Mouse (Mus musculus): Measurements from ENCODE around the gene Mrps2. TPM values are rescaled to one million over a fixed set of nuclear protein-coding genes. Genes with fewer than 3 reads are reported as not detected.

The Mrps2 gene
- 23.6 and 40.5 TPM in 2 replicates for polyA plus RNA-seq (2015; fragmentation: Nextera tagmentation; extraction: Ambion mirVana)

DNA sequence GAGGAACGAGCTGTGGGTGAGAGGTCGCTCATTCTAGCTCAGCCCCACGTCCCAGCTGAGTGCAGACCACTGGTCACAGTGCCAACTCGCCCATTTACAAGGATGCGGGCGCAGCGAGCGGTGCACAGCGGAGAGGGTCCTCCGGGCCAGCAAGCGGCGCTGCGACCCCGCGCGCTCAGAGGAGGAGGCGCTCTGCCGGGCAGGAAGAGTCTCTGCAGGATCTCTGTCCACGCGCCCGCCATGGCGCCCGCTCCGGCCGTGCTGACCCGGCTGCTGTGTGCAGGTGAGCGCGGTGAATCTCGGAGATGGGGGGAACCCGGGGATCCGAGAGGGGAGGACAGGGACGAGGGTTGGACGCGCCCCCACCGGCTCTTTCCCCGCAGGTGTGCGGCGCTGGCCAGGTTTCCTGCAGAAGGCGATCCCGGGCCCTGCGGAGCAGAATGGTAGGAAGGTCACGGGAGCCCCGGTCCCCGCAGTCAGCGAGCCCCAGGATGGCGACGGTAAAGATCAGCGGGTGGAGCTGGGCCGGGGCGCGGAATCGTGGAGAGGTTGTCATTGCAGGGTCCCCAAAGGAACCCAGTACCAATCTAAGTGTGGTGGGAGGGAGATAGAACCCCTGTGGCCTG is at the start of gene Mrps2:
Gene Mrps2, plus strand, starts transcription at position 207 of the 626 bp plus-strand sequence.

GRCm38 (mm10) chr2:28446515-28447314 is 21.2 kb upstream of the Mrps2 start, which contains the start of gene Ppp1r26:
Gene Ppp1r26 (plus strand): TSS chr2:28446800.

DNA sequence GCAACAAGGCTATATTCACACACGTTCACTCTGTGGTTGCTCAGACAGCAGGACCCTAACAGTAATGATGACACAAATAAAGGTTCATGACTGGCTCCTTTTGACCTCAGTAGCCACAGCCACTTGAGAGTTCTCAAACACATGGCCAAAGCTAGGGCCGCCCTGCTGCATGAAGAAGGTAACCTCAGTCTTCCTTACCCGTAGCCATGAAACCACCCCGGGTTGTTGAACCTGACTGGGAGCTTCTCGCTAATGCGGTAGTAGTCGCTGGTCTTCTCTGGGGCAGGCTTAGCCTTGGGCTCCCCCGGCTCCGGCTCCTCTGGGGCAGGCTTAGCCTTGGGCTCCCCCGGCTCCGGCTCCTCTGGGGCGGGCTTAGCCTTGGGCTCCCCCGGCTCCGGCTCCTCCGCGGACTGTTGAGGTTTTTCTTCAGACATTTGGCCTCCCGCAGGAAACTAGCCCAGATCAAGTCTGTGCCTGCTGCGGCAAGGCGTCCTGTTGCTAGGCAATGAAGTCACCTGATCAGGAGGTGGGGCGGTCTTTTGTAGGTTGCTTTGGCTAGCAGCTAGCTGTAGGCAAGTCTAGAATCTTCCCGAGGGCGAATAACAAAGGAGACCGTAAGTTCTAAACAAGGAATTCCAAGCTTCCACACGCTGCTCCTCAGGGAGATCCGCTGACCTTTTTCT is 1.9 kb upstream of the Mrps2 start, which contains the start of gene 1700007K13Rik:
Gene 1700007K13Rik, minus strand, starts transcription at position 497 of the 683 bp plus-strand sequence.

GRCm38 (mm10) chr2:28496671-28497070 is 28.8 kb downstream of the Mrps2 start, which contains the start of gene Gbgt1:
Gene Gbgt1 (plus strand): TSS chr2:28496891.

GRCm38 (mm10) chr2:28505795-28506194 is 37.9 kb downstream of the Mrps2 start, which contains the start of gene Gm10134:
Gene Gm10134 (plus strand): TSS chr2:28506095.

GRCm38 (mm10) chr2:28512798-28513401 is 45.0 kb downstream of the Mrps2 start, which contains the start of gene Ralgds:
Gene Ralgds (plus strand): TSS chr2:28513125.

Other genes starting within 250 kb of the Mrps2 start
- gene Ppp1r26, start 21.3 kb upstream of the Mrps2 start, polyA plus RNA-seq (2015; fragmentation: Nextera tagmentation; extraction: Ambion mirVana) = 2.6 and 2.7 TPM in 2 replicates
- gene 1700007K13Rik, start 1.7 kb upstream of the Mrps2 start, polyA plus RNA-seq (2015; fragmentation: Nextera tagmentation; extraction: Ambion mirVana) = 2.4 and 2.5 TPM in 2 replicates
- 2.2 and 3.5 TPM in 2 replicates for gene Gbgt1, start 28.8 kb downstream of the Mrps2 start, polyA plus RNA-seq (2015; fragmentation: Nextera tagmentation; extraction: Ambion mirVana)
- 4.1 and 10.7 TPM in 2 replicates for gene Gm10134, start 38.0 kb downstream of the Mrps2 start, polyA plus RNA-seq (2015; fragmentation: Nextera tagmentation; extraction: Ambion mirVana)
- 41.6 and 53.4 TPM in 2 replicates for gene Ralgds, start 45.1 kb downstream of the Mrps2 start, polyA plus RNA-seq (2015; fragmentation: Nextera tagmentation; extraction: Ambion mirVana)
- not detected in 2 replicates for gene Cel, start 95.3 kb downstream of the Mrps2 start, polyA plus RNA-seq (2015; fragmentation: Nextera tagmentation; extraction: Ambion mirVana)
- 17.3 and 20.4 TPM in 2 replicates for gene Gtf3c5, start 115.7 kb downstream of the Mrps2 start, polyA plus RNA-seq (2015; fragmentation: Nextera tagmentation; extraction: Ambion mirVana)
- gene Gfi1b, start 153.9 kb downstream of the Mrps2 start, polyA plus RNA-seq (2015; fragmentation: Nextera tagmentation; extraction: Ambion mirVana) = 1.4 and 7.6 TPM in 2 replicates
- gene Tsc1, start 173.2 kb downstream of the Mrps2 start, polyA plus RNA-seq (2015; fragmentation: Nextera tagmentation; extraction: Ambion mirVana) = 7.1 and 10.8 TPM in 2 replicates
- 3.8 and 4.6 TPM in 2 replicates for gene Spaca9, start 231.7 kb downstream of the Mrps2 start, polyA plus RNA-seq (2015; fragmentation: Nextera tagmentation; extraction: Ambion mirVana)
- gene Ak8, start 232.1 kb downstream of the Mrps2 start, polyA plus RNA-seq (2015; fragmentation: Nextera tagmentation; extraction: Ambion mirVana) = 1.2 and 1.8 TPM in 2 replicates